Mouse (Mus musculus) mouse trophoblast stem cell (cell line): ENCODE results near the gene Igsf8.

Experiments
- in situ Hi-C, 2 experiments: fragments of 300-500 bp; cut with MseI, MboI; formaldehyde crosslinking; loops; 2 replicates in 1 of 2; 3 replicates in 1 of 2; pipeline ENCODE4 v1.15.1; 2025

Gene Igsf8

GRCm38 (mm10) chr1:172302851-172303250 lies 41.4 kb downstream of the Igsf8 start:
- in situ Hi-C loops: loop anchor here in 1 of 2 experiments (10.0 kb wide), 1 partner anchor 98 kb away; the partner anchor contains the start of gene Pea15a

- in situ Hi-C loops: loop anchor here in 1 of 2 experiments (10.0 kb wide), 1 partner anchor 100 kb away; the partner anchor contains the start of gene Pea15a
Observed at GRCm38 (mm10) chr1:172304443-172304842, 43.0 kb downstream of the Igsf8 start.

GRCm38 (mm10) chr1:172305153-172305552 lies 43.7 kb downstream of the Igsf8 start:
- in situ Hi-C loops: loop anchor here in 1 of 2 experiments (10.0 kb wide), 1 partner anchor 100 kb away; the partner anchor contains the start of gene Pea15a

- in situ Hi-C loops: loop anchor here in 1 of 2 experiments (10.0 kb wide), 1 partner anchor 101 kb away; the partner anchor contains the start of gene Pea15a
Observed at GRCm38 (mm10) chr1:172305635-172306034, 44.2 kb downstream of the Igsf8 start.

GRCm38 (mm10) chr1:172306196-172306595 lies 44.8 kb downstream of the Igsf8 start:
- in situ Hi-C loops: loop anchor here in 1 of 2 experiments (10.0 kb wide), 1 partner anchor 101 kb away; the partner anchor contains the start of gene Pea15a

GRCm38 (mm10) chr1:172306885-172307284 lies 45.4 kb downstream of the Igsf8 start:
- in situ Hi-C loops: loop anchor here in 1 of 2 experiments (10.0 kb wide), 1 partner anchor 102 kb away; the partner anchor contains the start of gene Pea15a

- in situ Hi-C loops: loop anchor here in 1 of 2 experiments (10.0 kb wide), 1 partner anchor 103 kb away; the partner anchor contains the start of gene Pea15a
Observed at GRCm38 (mm10) chr1:172307936-172308335, 46.5 kb downstream of the Igsf8 start.

GRCm38 (mm10) chr1:172308409-172308808 lies 47.0 kb downstream of the Igsf8 start:
- in situ Hi-C loops: loop anchor here in 1 of 2 experiments (10.0 kb wide), 1 partner anchor 104 kb away; the partner anchor contains the start of gene Pea15a

GRCm38 (mm10) chr1:172309699-172310398 lies 48.4 kb downstream of the Igsf8 start:
- in situ Hi-C loops: loop anchor here in 1 of 2 experiments (10.0 kb wide), 1 partner anchor 105 kb away; the partner anchor contains the start of gene Pea15a

GRCm38 (mm10) chr1:172311248-172311906 lies 49.9 kb downstream of the Igsf8 start:
- in situ Hi-C loops: no loop called here

- in situ Hi-C loops: no loop called here
Observed at GRCm38 (mm10) chr1:172311921-172312767, 50.7 kb downstream of the Igsf8 start.

GRCm38 (mm10) chr1:172312768-172313561 lies 51.5 kb downstream of the Igsf8 start:
- in situ Hi-C loops: no loop called here

GRCm38 (mm10) chr1:172313613-172314411 lies 52.4 kb downstream of the Igsf8 start:
- in situ Hi-C loops: no loop called here

GRCm38 (mm10) chr1:172314911-172315310 lies 53.5 kb downstream of the Igsf8 start:
- in situ Hi-C loops: no loop called here

GRCm38 (mm10) chr1:172317431-172317830 lies 56.0 kb downstream of the Igsf8 start:
- in situ Hi-C loops: no loop called here

- in situ Hi-C loops: no loop called here
Observed at GRCm38 (mm10) chr1:172317946-172318345, 56.5 kb downstream of the Igsf8 start.

- in situ Hi-C loops: no loop called here
Observed at GRCm38 (mm10) chr1:172318424-172319035, 57.1 kb downstream of the Igsf8 start.

GRCm38 (mm10) chr1:172319346-172319745 lies 57.9 kb downstream of the Igsf8 start:
- in situ Hi-C loops: no loop called here

- in situ Hi-C loops: no loop called here
Observed at GRCm38 (mm10) chr1:172319921-172320411, 58.5 kb downstream of the Igsf8 start.
